Mouse (Mus musculus) large intestine, adult 2 months (tissue): ENCODE measurements around the gene Fzd4. TPM values are rescaled to one million over a fixed set of nuclear protein-coding genes. Genes with fewer than 3 reads are reported as not detected.

Experiments
- DNase-seq: peaks from one replicate; pipeline ENCODE4 v3.0.0-alpha.2; 2012; ENCODE audit warnings: low read depth, low spot score
- WGBS: fragments of 180-500 bp; shearing (Covaris S2); methylation state at CpG from one replicate; pipeline ENCODE4 v1.1.7; 2018; 5-methylcytosine and 5-hydroxymethylcytosine counted together
- polyA plus RNA-seq: library from polyadenylated mRNA; depleted of rRNA; stranded (reverse); fragments of >200 nt; gene quantifications from 2 replicates; pipeline ENCODE4 v1.2.3, GENCODE M21; 2012

The Fzd4 gene
- polyA plus RNA-seq, 1 experiment, result 2.1 TPM

DNA sequence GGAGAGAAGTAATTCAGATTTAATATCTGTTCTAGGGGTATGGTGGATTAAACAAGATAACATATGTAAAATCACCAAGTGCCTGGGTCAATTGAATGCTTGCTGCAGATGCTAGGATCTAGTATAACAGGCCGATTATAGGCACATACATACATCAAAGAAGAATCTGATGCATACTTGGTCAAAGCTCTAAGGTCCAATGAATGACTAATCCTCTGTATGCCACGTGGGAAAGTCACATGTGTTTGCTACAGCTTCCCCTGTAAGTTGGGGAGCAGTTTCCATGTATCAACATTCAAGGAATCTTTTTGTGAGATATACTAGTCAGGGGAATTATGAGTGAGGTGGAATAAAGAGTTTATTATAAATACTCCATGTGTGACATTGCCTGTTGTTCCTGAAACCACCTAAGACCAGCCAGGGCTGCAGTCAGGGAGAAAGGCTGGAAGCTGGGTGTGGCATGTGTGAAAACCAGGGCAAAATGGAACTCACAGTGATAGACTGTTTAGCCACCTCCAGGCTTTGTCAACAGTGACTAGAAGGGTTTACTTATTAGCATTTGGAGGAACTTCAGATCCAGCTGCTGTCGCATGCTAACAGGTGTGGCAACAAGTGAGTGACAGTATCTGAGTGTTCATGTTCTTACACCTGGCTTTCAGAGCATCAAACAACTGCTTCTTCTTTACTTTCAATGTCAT lies 6.2 kb upstream of the Fzd4 start:
- WGBS, result 33% methylated on average over 3 of the region's 3 CpGs
- DNase-seq, result no peak

DNA sequence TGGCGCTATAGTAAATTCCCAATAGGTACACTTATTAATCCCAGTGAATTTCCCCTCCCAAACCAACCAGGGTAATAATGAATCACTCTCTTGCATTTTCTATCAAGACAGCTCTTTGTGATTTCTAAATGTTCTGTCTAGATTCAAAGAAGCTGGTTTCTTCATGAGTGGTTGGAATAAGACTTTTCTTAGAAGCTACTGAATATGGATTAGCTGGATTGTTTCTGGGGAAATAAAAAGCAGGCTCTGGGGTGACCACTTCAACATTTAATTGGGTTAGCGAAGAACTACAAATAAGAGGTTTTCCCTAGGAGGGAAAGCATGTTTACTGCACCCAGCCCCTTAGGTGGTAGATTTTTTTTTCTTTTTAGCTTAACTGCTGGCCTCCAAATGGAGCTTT lies 3.4 kb upstream of the Fzd4 start:
- WGBS, result 97% methylated on average over 2 of the region's 2 CpGs
- no peak for DNase-seq

DNA sequence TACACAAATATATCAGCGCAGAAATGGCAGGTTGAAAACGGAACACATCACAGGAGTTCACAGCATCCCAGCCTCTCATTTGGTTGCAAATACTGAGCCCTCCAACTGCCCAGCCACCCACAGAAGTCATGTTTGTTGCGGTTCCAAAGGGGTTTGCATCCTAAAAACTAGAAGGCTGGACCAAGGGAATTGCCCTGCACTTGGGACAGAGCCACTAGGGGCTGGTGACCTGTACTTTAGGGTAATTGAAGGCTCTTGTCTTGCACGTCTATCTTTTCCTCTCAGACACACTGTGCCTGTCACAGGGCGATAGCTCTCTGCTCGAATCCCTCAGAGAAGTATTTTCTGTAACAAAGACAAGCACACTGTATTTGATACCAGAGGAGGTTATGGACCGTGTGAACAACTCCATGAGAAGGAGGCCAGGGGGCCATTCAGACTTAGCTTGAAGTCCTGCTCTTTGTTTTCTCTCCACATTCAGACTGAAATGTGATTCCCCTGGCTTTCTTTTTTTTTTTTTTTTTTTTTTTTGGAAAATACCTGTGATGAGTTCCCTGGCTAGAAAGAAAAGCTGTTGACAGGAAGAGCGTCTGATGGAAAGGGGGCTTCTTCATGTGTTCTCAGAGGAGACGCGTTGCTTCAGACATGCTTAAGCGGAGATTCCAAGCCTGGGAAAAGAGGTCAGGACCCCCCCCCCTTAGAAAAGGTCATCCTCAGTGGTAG lies 2.9 kb upstream of the Fzd4 start:
- WGBS, result 94% methylated on average over 11 of the region's 11 CpGs
- no peak for DNase-seq

DNA sequence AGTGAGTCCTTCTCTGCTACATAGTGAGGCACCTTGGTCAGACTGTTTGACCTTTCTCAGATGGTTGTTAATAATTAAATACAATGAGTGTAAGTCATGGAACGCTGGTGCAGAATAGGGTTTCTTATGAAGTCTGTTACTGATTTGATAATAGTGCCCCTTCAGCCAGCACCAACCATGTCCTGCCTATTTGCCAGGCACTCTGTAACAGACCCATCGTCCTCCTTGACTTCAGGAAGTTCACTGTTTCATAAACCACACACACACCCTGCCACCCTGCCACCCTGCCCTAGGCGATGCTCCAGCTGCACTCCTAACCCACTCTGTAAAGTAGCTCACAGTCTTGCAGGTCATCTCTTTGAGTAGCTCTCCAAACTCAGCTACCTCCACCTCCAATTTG lies 2.2 kb upstream of the Fzd4 start:
- no peak for DNase-seq
- 51% methylated on average over 3 of the region's 3 CpGs for WGBS

DNA sequence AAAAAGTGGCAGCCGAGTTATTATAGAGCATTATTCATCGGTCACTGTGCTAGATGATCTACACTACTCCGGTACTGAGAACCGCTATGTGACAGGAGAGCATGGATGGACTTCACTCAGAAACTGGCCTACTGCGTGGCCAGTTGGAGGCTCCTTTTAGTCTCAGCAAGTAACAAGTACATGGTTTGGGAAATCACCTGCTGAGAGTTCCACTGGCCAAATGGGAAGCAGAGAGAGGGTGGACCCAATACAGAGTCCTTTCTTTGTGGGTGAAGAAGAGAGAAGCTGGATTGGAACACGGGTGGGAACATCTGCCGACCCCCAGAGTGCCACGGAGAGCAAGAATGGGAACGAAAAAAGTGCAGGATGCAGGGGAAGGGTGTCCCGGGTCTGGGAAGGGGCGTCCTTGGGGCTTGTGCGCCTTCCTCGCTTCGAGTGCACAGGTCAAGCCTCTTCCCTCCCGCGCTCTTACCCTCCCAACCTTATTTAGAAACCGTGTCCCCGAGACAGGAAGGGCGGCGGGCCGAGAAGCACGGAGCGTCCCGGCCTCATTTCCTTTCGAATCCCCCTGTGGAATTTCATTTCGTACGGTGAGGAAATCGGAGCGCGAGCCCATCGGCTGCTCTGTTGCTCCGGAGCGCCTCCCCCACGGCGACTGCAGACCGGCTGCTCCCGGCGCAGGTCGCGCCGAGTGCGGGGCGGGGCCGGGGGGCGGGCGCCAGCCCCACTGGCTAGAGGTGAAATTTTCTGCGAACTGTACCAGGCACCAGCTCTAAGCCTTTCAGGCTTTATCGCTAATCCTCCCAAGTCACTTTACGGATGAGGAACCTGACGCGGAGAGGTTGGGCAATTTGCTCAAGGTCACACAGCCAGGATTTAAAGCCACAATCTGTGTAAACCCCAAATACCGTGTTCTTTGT lies 842 bp upstream of the Fzd4 start:
- DNase-seq, result no peak
- 7% methylated on average over 52 of the region's 52 CpGs for WGBS

DNA sequence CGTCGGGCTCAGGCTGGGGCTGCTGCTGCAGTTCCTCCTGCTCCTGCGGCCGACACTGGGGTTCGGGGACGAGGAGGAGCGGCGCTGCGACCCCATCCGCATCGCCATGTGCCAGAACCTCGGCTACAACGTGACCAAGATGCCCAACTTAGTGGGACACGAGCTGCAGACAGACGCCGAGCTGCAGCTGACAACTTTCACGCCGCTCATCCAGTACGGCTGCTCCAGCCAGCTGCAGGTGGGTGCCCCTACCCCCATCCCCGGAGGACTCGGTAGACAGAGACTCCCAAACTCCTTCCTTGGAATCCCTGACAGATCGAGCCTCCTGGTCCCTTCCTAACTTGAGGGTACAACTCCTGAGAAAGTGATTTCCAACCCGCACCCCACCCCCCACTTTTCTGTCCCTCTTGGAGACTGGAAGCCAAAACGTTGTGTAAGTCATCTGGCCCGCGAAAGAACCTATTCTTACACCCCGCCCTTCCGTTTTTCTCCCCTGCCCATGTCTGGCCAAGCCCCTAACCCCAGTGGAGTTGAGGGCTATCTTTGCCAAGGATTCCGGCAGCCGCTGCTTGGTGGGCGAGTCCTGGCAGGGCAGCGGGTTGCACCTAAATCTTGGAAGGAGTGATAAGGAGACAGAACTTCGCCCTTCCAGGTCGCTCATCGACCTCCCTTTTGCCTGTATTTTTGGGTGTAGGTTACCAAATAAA lies 732 bp downstream of the Fzd4 start:
- no peak for DNase-seq
- 1% methylated on average over 35 of the region's 35 CpGs for WGBS

DNA sequence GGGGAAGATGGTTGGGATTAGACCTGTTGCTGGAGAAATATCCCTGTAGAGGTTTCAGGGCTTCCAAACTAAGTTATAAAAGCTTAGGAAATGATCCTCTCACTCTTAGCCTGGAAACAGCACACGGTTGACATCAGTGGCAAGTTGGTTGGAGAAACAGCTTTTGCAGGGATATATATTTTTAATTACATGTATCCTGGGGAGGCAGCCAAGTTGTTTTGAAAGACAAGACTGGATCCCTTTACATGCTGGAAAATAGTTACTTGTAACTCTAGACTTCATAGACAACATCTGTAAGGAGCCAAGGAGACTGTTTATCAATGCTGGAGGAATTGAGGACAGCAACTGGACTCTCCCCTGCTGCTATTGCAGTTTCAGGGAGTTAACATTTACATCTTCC lies 1.9 kb downstream of the Fzd4 start:
- 31% methylated on average over 1 of the region's 1 CpGs for WGBS
- no peak for DNase-seq

DNA sequence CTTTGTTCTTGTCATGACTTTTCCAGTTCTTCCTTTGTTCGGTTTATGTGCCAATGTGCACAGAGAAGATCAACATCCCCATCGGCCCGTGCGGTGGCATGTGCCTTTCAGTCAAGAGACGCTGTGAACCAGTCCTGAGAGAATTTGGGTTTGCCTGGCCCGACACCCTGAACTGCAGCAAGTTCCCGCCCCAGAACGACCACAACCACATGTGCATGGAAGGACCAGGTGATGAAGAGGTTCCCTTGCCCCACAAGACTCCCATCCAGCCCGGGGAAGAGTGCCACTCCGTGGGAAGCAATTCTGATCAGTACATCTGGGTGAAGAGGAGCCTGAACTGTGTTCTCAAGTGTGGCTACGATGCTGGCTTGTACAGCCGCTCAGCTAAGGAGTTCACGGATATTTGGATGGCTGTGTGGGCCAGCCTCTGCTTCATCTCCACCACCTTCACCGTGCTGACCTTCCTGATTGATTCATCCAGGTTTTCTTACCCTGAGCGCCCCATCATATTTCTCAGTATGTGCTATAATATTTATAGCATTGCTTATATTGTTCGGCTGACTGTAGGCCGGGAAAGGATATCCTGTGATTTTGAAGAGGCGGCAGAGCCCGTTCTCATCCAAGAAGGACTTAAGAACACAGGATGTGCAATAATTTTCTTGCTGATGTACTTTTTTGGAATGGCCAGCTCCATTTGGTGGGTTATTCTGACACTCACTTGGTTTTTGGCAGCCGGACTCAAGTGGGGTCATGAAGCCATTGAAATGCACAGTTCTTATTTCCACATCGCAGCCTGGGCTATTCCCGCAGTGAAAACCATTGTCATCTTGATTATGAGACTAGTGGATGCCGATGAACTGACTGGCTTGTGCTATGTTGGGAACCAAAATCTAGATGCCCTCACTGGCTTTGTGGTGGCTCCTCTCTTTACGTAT lies 3.1 kb downstream of the Fzd4 start:
- WGBS, result 86% methylated on average over 24 of the region's 24 CpGs
- DNase-seq, result no peak

DNA sequence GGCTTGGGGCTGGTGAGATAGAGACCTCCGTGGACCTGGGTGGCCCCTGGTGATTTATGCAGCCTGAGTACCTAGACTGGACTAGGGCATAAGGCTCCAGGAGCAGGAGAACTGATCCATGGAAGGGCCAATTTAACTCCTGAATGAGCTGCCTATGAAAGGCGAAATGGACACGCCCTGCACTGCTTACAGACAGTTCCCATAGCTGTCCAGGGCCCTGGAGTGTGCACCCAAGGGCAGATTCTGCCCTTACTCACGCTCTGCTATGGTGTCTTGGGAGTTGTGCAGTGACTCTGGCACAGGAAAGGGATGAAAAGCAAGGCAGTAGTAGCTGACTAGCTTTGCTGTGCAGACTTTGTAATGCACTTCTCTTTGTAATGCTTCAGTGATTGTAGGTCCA lies 6.1 kb downstream of the Fzd4 start:
- 50% methylated on average over 4 of the region's 4 CpGs for WGBS
- DNase-seq, result no peak

DNA sequence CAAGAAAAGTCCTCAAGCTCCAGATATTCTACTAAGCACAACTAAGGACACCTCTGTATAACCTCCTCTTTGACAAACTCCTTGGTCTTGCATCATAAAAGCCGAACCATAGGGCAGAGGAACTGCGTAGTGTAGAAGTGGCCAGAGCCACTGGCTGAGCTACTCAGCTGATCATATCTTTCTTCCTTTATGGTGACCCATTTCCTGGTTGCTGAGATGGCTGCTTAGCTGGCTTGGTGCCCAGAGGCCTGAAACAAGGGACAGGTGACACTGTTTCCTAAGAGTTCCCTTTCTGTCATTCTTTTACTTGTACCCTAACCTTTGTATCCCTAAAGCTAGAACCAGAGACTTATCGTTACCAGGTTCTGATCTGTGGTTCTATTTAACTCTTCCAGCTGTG lies 7.2 kb downstream of the Fzd4 start:
- DNase-seq, result no peak
- WGBS, result 21% methylated on average over 3 of the region's 3 CpGs

DNA sequence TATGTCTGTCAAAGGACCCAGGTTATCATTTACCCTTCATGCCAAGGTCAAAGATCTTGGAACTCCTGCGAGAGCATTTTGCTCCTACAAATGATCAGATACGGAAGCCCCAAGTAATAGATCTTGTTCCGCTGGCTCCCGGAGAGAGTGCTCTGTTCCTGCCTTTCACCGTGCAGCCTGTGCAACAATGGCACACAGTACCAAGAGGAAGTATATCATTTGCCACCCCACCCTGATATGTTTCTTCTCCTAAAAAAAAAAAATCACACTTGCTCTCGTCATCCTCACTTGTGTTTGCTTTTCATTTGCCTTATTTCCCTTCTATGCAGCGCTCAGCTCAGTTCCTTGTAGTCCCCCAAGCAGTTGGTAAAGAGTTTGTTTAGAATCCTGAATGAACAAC lies 7.9 kb downstream of the Fzd4 start:
- no peak for DNase-seq
- WGBS, result 40% methylated on average over 7 of the region's 7 CpGs

DNA sequence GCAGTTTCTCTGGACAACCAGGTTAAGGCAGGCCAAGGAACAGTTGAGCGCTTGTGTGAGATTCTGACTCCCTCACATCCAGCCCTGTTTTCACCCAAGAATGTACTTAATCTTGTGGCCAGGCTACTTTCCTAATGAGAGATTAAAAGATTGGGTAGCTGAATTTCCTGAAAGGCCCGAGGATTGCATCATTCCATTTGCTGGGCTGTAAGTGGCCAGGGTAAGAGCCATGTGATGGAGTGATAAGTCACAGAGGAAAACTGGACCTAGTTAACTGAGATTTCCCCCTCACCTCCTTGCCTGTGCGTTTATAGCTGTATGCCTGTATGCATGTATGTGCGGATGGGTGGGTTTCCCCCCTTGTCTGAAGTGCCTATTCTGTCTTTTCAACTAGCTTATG lies 11.9 kb downstream of the Fzd4 start:
- no peak for DNase-seq
- 82% methylated on average over 4 of the region's 4 CpGs for WGBS

DNA sequence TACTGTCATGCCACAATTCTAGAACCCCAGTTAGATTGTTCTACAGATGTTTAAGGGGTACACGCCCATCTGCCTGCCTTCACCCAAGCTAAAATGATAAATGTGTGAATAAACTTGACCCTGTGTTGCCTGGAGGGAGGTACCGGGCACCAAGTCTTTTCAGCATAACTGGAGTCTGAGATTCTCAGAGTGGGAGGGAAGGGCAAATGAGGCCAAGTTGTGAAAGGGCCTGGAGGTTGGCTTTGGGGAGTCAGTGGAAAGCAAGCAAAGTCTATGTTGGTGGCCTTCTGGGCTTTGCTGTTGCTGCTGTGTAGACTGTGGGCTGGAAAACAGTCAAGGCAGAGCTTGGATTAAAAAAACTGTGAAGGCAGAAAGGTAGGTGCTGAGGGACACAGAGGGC lies 13.6 kb downstream of the Fzd4 start:
- WGBS, result 84% methylated on average over 2 of the region's 2 CpGs
- DNase-seq, result no peak

DNA sequence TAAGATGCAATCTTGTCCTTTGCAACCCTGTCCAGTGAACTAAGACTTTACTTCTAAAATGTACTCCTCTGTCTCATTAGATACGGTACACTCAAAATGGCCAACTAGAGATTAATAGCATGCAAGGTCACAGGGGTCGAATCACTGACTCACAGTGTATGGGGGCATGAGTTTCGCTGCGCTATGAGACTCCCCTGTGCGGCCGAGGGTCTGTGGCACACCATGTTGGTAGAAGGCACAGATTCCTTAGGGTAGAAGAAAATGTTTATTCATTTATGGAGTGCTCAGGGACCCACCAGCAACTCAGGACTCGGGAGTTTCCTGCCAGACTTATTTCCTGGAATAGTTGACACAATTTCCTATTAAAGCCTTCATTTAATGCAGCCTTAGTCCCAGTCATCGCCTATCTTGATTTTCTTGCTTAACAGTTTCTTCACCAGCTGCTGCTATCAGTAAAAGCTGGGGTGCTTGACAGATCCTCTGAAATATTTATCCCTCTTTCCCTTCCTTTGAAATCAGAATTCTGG lies 14.0 kb downstream of the Fzd4 start:
- 74% methylated on average over 8 of the region's 8 CpGs for WGBS
- no peak for DNase-seq

DNA sequence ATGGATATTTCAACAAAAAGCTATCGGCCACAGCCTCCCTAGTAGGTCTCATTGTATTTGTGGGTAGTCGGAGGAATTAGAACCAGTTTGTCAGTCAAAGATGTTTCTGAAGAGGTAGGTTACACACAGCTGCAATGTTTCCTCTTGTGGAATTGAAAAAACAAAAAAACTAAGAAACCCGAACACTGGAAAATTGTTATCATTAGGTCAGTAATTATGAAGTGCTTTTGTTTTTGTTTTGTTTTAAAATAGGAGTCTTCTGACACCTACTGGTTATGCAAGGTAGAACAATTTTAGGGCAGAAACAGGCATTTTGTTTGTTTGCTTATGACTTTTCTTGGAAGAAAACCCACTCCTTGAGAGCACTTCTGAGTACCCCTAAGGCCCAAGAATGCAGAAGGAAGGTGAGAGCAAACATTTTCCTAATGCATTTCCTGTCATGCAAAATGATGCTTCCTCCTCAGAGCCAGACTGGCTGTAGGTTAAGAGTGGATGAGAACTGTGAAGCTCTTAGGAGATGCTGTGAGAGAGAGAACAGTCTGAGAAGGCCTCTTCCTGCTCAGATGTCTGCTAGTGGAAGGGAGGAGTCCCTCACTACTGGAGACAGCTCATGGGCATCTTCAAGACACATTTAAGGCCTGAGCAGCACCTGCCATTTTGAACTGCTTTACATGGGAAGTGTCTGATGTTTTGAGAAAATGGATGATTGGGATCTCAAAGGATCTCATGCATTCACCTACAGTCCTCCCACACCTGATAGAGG lies 14.9 kb downstream of the Fzd4 start:
- DNase-seq, result no peak
- WGBS, result 54% methylated on average over 3 of the region's 3 CpGs

DNA sequence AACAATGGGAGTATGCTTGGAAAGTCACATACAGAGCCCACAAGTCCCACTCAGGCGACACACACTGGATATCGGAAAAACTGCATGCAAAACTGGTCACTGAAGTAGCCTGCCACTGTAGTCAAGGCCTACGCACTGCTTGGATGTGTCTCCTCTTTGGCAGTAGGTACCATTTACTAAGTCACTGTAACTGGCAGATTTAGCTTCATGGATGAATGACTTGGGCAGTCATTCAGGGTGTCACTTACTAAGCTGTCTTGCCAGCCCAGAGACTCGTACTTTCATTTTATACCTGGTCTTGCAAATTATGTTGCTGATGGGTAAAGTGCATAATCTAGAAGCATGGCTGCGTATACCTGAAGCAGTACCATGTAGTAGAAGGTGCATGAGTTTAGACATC lies 17.1 kb downstream of the Fzd4 start:
- whole genome bisulfite sequencing, result 94% methylated on average over 5 of the region's 5 CpGs
- no peak for DNase-seq

DNA sequence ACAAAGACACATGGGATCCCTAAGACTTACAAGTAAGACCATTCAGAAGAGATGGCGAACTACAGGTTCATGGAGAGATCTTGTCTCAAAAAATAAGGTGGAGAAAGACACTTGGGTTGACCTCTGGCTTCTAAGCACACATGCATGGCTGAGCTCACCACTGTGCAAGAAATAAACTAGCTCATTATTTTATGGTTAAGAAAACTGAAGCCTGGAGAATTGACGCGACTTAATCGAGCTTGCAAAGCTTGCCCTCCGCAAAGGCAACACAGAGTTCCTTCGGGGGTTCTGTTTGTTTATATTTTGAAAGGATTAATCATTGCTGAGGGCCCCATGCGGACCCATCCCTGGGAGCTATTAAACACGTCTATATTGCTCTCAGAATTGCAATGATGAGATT lies 18.5 kb downstream of the Fzd4 start:
- DNase-seq, result no peak
- WGBS, result 46% methylated on average over 8 of the region's 8 CpGs

DNA sequence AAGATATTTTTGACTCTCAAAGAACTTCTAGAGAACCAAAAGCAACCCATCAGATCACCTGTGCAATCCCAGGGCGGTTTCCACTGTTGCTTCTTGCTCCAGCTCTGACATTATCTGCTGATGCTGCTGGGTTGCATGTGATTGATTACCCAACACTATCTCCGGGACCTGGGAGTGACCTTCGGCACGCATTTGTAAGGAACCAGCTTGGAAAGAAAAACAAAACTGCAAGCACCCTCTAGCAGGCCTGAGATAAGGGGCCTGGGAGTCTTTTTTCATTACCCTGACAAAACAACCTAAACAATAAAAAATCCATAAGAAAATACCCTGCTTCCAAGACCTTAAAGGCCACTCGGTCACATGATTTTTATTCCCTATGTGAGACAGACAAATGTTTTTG lies 19.0 kb downstream of the Fzd4 start:
- no peak for DNase-seq

More for the DNA sequence above, 19.0 kb downstream of the Fzd4 start:
- 29% methylated on average over 5 of the region's 5 CpGs for WGBS
